Mouse (Mus musculus): ENCODE results near the gene Esrrg. TPM values are rescaled to one million over a fixed set of nuclear protein-coding genes. Genes with fewer than 3 reads are reported as not detected.

Gene Esrrg
- polyA plus RNA-seq, 1 experiment: not detected

DNA sequence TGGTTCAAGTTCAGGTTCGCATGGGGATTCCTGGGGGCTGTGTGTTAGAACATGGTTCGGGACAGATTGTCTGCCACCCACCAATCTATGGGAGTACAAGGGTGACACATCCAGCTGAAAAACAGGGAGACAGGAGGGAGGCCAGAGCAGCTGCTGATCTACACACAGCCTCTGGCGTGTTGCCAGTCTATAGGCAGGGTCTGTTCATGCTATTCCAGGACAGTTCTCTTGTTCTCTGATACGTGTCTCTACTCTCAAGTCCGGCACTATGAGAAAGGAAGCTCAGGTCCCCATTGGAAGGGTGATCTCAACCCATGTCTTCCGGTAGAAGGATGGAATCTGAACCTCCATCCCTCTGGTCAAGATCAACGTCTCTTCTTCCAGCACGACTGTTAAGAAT lies 21.8 kb downstream of the Esrrg start:
- Histone ChIP-seq H3K36me3 (ENCODE audit: control insufficient read depth, insufficient read depth) (no peaks in the 10 kb centered on the region), H3ac (ENCODE audit: control insufficient read depth, insufficient read length, low read depth) (no peak overlapping the region), H3K4me3 (ENCODE audit: insufficient read depth, poor library complexity, severe bottlenecking) (no peak overlapping the region), H3K79me3 (ENCODE audit: low read depth) (no peaks in the 10 kb centered on the region), H3K79me2 (ENCODE audit: control insufficient read depth, insufficient read depth) (no peaks in the 10 kb centered on the region), H3K27me3 (ENCODE audit: control insufficient read depth, insufficient read depth, insufficient read length) (no peaks in the 10 kb centered on the region)
- TF ChIP-seq USF1 (IDR thresholded peaks at IDR 0.05; ENCODE audit: low read depth): no peak
- TF ChIP-seq MYOD1 (IDR thresholded peaks at IDR 0.05; ENCODE audit: control insufficient read depth, insufficient read length, low read depth): no peak
- TF ChIP-seq FOSL1 (IDR thresholded peaks at IDR 0.05; ENCODE audit: insufficient read depth, low read length, poor library complexity, severe bottlenecking): no peak
- no peak for TF ChIP-seq MYOG (IDR thresholded peaks at IDR 0.05; ENCODE audit: control insufficient read depth, extremely low read depth, insufficient read length)
- TF ChIP-seq CTCF (IDR thresholded peaks at IDR 0.05; ENCODE audit: control insufficient read depth, insufficient read depth, insufficient read length): no peak
- no peak for TF ChIP-seq MAX (IDR thresholded peaks at IDR 0.05)

DNA sequence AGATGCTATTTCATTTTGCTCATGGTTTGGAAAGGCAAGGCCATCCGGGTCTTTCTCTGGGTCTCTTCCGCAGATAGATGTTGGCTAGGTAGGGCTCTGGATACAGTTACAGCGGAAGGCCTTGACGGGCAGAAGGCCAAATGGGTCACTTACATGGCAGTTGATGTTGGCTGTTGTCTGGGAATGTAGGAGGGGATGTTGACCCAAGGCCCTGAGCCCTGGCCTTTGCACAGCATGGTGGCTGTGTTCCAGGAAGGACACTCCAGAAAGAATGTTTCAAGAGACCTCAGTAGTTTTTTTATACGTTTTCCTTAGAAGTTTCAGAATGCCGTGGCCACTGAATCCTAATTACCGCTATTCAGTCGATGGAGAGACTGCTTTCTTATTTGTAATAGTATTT lies 22.9 kb downstream of the Esrrg start:
- Histone ChIP-seq H3K27me3 (ENCODE audit: control insufficient read depth, insufficient read depth, insufficient read length) (no peaks in the 10 kb centered on the region), H3K79me3 (ENCODE audit: low read depth) (no peaks in the 10 kb centered on the region), H3K79me2 (ENCODE audit: control insufficient read depth, insufficient read depth) (no peaks in the 10 kb centered on the region), H3ac (ENCODE audit: control insufficient read depth, insufficient read length, low read depth) (no peak overlapping the region), H3K4me3 (ENCODE audit: insufficient read depth, poor library complexity, severe bottlenecking) (no peak overlapping the region), H3K36me3 (ENCODE audit: control insufficient read depth, insufficient read depth) (no peaks in the 10 kb centered on the region)
- TF ChIP-seq MAX (IDR thresholded peaks at IDR 0.05) (no peak), MYOD1 (IDR thresholded peaks at IDR 0.05; ENCODE audit: control insufficient read depth, insufficient read length, low read depth) (no peak), MYOG (IDR thresholded peaks at IDR 0.05; ENCODE audit: control insufficient read depth, extremely low read depth, insufficient read length) (no peak), FOSL1 (IDR thresholded peaks at IDR 0.05; ENCODE audit: insufficient read depth, low read length, poor library complexity, severe bottlenecking) (no peak), USF1 (IDR thresholded peaks at IDR 0.05; ENCODE audit: low read depth) (no peak), CTCF (IDR thresholded peaks at IDR 0.05; ENCODE audit: control insufficient read depth, insufficient read depth, insufficient read length) (no peak), CEBPB (IDR thresholded peaks at IDR 0.05; ENCODE audit: low read depth) (no peak)

DNA sequence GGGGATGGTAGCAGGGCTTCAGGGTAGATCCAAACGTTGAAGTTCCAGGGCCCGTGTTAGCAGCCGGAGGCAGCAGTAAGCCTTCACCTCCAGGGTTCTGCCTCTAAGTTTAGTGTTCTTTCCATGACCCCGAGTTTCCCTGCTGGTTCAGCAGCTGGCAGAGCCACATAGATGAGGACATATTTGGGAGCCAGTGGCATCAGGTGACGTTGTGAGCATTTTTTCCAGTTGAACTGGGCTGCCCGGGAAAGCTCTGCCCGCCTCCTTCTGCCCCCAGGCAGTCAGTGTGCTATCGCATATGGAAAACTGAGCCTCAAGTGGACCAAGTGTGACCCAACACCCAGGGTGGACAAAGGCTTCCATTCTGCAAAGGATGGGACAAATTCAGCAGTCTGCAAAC lies 36.7 kb downstream of the Esrrg start:
- Histone ChIP-seq H3K79me3 (ENCODE audit: low read depth) (no peaks in the 10 kb centered on the region), H3ac (ENCODE audit: control insufficient read depth, insufficient read length, low read depth) (no peak overlapping the region), H3K79me2 (ENCODE audit: control insufficient read depth, insufficient read depth) (no peaks in the 10 kb centered on the region), H3K36me3 (ENCODE audit: control insufficient read depth, insufficient read depth) (no peaks in the 10 kb centered on the region), H3K4me3 (ENCODE audit: insufficient read depth, poor library complexity, severe bottlenecking) (no peak overlapping the region), H3K27me3 (ENCODE audit: control insufficient read depth, insufficient read depth, insufficient read length) (no peaks in the 10 kb centered on the region)
- no peak for TF ChIP-seq CEBPB (IDR thresholded peaks at IDR 0.05; ENCODE audit: low read depth)
- TF ChIP-seq FOSL1 (IDR thresholded peaks at IDR 0.05; ENCODE audit: insufficient read depth, low read length, poor library complexity, severe bottlenecking): no peak
- no peak for TF ChIP-seq MYOD1 (IDR thresholded peaks at IDR 0.05; ENCODE audit: control insufficient read depth, insufficient read length, low read depth)
- TF ChIP-seq CTCF (IDR thresholded peaks at IDR 0.05; ENCODE audit: control insufficient read depth, insufficient read depth, insufficient read length): no peak
- TF ChIP-seq MAX (IDR thresholded peaks at IDR 0.05): no peak
- TF ChIP-seq MYOG (IDR thresholded peaks at IDR 0.05; ENCODE audit: control insufficient read depth, extremely low read depth, insufficient read length): no peak
- no peak for TF ChIP-seq USF1 (IDR thresholded peaks at IDR 0.05; ENCODE audit: low read depth)

DNA sequence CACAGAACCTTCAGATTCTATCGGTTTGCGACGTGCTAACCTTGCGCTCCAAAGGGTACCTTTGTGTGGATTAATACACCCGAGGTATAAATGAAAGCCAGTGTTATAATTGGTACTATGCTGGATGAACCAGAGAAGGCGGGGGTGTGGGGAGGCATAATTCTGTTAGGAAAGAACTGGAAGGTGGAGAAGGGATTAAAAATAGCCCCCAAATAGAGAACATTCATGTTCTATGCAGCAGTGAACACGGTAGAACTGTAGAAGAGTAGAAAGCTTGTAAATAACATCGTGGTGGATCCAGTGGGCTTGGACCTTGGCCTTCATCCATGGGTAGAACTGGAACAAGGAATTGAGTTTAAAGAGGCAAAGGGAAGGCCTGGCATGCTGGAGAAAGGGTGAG lies 40.0 kb downstream of the Esrrg start:
- H3K79me2 ChIP-seq (ENCODE audit: control insufficient read depth, insufficient read depth): no peaks in the 10 kb centered on the region
- TF ChIP-seq CTCF (IDR thresholded peaks at IDR 0.05; ENCODE audit: control insufficient read depth, insufficient read depth, insufficient read length) (no peak), FOSL1 (IDR thresholded peaks at IDR 0.05; ENCODE audit: insufficient read depth, low read length, poor library complexity, severe bottlenecking) (no peak), MYOG (IDR thresholded peaks at IDR 0.05; ENCODE audit: control insufficient read depth, extremely low read depth, insufficient read length) (no peak), MYOD1 (IDR thresholded peaks at IDR 0.05; ENCODE audit: control insufficient read depth, insufficient read length, low read depth) (no peak), MAX (IDR thresholded peaks at IDR 0.05) (no peak), USF1 (IDR thresholded peaks at IDR 0.05; ENCODE audit: low read depth) (no peak), CEBPB (IDR thresholded peaks at IDR 0.05; ENCODE audit: low read depth) (no peak)
- no peak overlapping the region for H3K4me3 ChIP-seq (ENCODE audit: insufficient read depth, poor library complexity, severe bottlenecking)
- H3K36me3 ChIP-seq (ENCODE audit: control insufficient read depth, insufficient read depth): no peaks in the 10 kb centered on the region
- H3K79me3 ChIP-seq (ENCODE audit: low read depth): no peaks in the 10 kb centered on the region
- H3K27me3 ChIP-seq (ENCODE audit: control insufficient read depth, insufficient read depth, insufficient read length): no peaks in the 10 kb centered on the region
- no peak overlapping the region for H3ac ChIP-seq (ENCODE audit: control insufficient read depth, insufficient read length, low read depth)

DNA sequence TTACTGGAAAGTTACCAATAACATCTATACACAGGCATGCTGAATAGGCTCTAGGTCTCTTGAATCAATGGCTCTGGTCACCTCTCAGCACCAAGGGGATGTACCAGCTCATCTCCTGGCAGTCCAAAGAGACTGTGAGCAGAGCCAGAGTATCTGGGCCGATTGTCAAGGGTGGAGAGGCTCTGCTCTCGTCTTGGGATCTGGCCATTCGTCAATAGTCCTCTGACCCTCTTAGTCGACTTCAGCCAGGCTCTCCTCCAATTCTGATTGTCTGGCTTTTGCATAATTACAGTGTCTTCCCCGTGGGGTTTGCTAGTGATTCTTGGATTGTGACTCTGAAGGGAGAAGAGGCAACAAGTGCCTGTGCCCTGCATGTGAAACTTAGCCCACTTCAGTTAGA lies 41.3 kb downstream of the Esrrg start:
- no peaks in the 10 kb centered on the region for H3K27me3 ChIP-seq (ENCODE audit: control insufficient read depth, insufficient read depth, insufficient read length)
- no peak for TF ChIP-seq CTCF (IDR thresholded peaks at IDR 0.05; ENCODE audit: control insufficient read depth, insufficient read depth, insufficient read length)
- no peak for TF ChIP-seq MAX (IDR thresholded peaks at IDR 0.05)
- no peak for TF ChIP-seq MYOG (IDR thresholded peaks at IDR 0.05; ENCODE audit: control insufficient read depth, extremely low read depth, insufficient read length)
- TF ChIP-seq USF1 (IDR thresholded peaks at IDR 0.05; ENCODE audit: low read depth): no peak
- no peak for TF ChIP-seq FOSL1 (IDR thresholded peaks at IDR 0.05; ENCODE audit: insufficient read depth, low read length, poor library complexity, severe bottlenecking)
- TF ChIP-seq MYOD1 (IDR thresholded peaks at IDR 0.05; ENCODE audit: control insufficient read depth, insufficient read length, low read depth): no peak
- no peak for TF ChIP-seq CEBPB (IDR thresholded peaks at IDR 0.05; ENCODE audit: low read depth)

More for the DNA sequence above, 41.3 kb downstream of the Esrrg start:
- Histone ChIP-seq H3K36me3 (ENCODE audit: control insufficient read depth, insufficient read depth) (no peaks in the 10 kb centered on the region), H3K79me2 (ENCODE audit: control insufficient read depth, insufficient read depth) (no peaks in the 10 kb centered on the region), H3K79me3 (ENCODE audit: low read depth) (no peaks in the 10 kb centered on the region), H3K4me3 (ENCODE audit: insufficient read depth, poor library complexity, severe bottlenecking) (no peak overlapping the region), H3ac (ENCODE audit: control insufficient read depth, insufficient read length, low read depth) (no peak overlapping the region)

Data from C2C12 (cell line).